Mouse (Mus musculus): ENCODE results near the gene Gbgt1.

GRCm38 (mm10) chr2:28497561-28497960 is 870 bp downstream of the Gbgt1 start:
- TF ChIP-seq CTCF (IDR thresholded peaks at IDR 0.05; ENCODE audit: low read depth) (no peak), EP300 (IDR thresholded peaks at IDR 0.05; ENCODE audit: low read depth) (no peak)

All from liver, postnatal 0 days (tissue).